ENCODE assay signal across 9 mouse cellular contexts in the genomic region with DNA sequence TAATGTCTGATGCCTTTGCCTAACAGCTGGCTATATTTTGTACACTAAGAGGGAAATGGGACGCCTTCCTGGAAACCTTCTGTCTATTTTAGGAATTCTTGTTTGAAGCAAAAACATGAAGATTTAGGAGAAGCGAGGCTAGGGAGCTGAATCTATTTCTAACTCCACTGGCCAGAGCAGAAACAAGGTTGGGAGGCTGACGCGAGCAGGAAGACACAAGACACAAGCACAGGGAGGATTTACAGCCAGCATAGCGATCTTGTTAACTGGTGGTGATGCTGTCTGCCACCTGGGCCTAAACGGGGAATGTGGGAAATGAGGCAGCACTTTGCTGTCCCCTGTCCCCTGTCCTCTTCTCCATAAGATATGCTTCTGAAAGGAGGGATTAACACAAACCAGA.
DNase-seq lines count a peak whose midpoint lies in the region; ATAC-seq and TF ChIP-seq lines count a peak whose summit lies in the region.
"Had no signal": no experiment of that assay in that cellular context is flagged by ENCODE, and none has a peak within 500 bp of the region (broad histone marks: within the 10 kb centered on the region; RNA-seq: fewer than 3 reads in every experiment).

No protein-coding gene starts in this region.

- peak overlapping the region; percentile 46 for H3K9ac ChIP-seq in heart, embryonic 16.5 days (ENCODE audit: low read length)
- H3K9ac ChIP-seq in midbrain, embryonic 14.5 days (replicated peaks; ENCODE audit: low read length), result peak overlapping the region; percentile 16; the same call in 1 of the 2 replicates

- intact Hi-C loops in heart, postnatal 10 days (cut with DNase I), result loop anchor here (2.0 kb wide), 1 partner anchor 15 kb away; no protein-coding TSS in a partner anchor

- ATAC-seq in heart, embryonic 16.5 days (replicated peaks; ENCODE audit: extremely low read depth, insufficient read depth, low FRiP score), result no peak
- ATAC-seq in midbrain, embryonic 14.5 days (ENCODE audit: low FRiP score, low TSS enrichment), result no peak

- peak overlapping the region; percentile 86 for H3K27ac ChIP-seq in heart, embryonic 16.5 days (ENCODE audit: low read length)
- H3K27ac ChIP-seq in hindbrain, embryonic 10.5 days, result peak overlapping the region; percentile 92
- peak overlapping the region; percentile 90 for H3K27ac ChIP-seq in midbrain, embryonic 14.5 days (replicated peaks; ENCODE audit: low read depth, low read length)

- no peak for DNase-seq in heart, postnatal 10 days
- DNase-seq in brain, embryonic 14.5 days (ENCODE audit: low read depth), result peak; percentile 68
- DNase-seq in hindbrain, embryonic 10.5 days (ENCODE audit: low spot score), result no peak
- no peak for DNase-seq in midbrain, embryonic 14.5 days
- no peak for DNase-seq in adrenal gland, postnatal 4 days (ENCODE audit: low spot score in 2 of 2)
- DNase-seq in adrenal gland, postnatal 10 days, result no peak
- DNase-seq in right cerebral cortex, postnatal 4 days, result no peak
- DNase-seq: cerebellum, adult 9-11 months had no signal

- H3K4me3 ChIP-seq in heart, embryonic 16.5 days (ENCODE audit: low read length), result no peak overlapping the region
- H3K4me3 ChIP-seq in hindbrain, embryonic 10.5 days, result peak overlapping the region; percentile 47
- no peak overlapping the region for H3K4me3 ChIP-seq in midbrain, embryonic 14.5 days (replicated peaks; ENCODE audit: low read depth, low read length)

- H3K36me3 ChIP-seq in heart, embryonic 16.5 days (ENCODE audit: control insufficient read depth, insufficient read depth), result peaks cover 4% of the 10 kb centered on the region; the same call in 1 of the 2 replicates
- peaks cover 31% of the 10 kb centered on the region for H3K36me3 ChIP-seq in hindbrain, embryonic 10.5 days
- H3K36me3 ChIP-seq in midbrain, embryonic 14.5 days (ENCODE audit: control insufficient read depth, insufficient read depth, low read length), result peaks cover 1% of the 10 kb centered on the region; the same call in 1 of the 2 replicates

- H3K4me1 ChIP-seq in heart, embryonic 16.5 days (ENCODE audit: control insufficient read depth, insufficient read depth, low read length), result peaks cover 59% of the 10 kb centered on the region
- H3K4me1 ChIP-seq in hindbrain, embryonic 10.5 days (replicated peaks), result peaks cover 99% of the 10 kb centered on the region
- peaks cover 84% of the 10 kb centered on the region for H3K4me1 ChIP-seq in midbrain, embryonic 14.5 days (ENCODE audit: control insufficient read depth, insufficient read depth, low read length)

- TF ChIP-seq POLR2A in brain, embryonic 14.5 days (IDR thresholded peaks at IDR 0.05; ENCODE audit: borderline replicate concordance, extremely low read depth, insufficient read depth, insufficient read length, poor library complexity, severe bottlenecking), result no peak

- H3K9me3 ChIP-seq in heart, embryonic 16.5 days (replicated peaks; ENCODE audit: control insufficient read depth, low read length), result no peaks in the 10 kb centered on the region
- no peaks in the 10 kb centered on the region for H3K9me3 ChIP-seq in hindbrain, embryonic 10.5 days
- H3K9me3 ChIP-seq in midbrain, embryonic 14.5 days (ENCODE audit: control insufficient read depth, low read length), result no peaks in the 10 kb centered on the region

- H3K4me2 ChIP-seq in heart, embryonic 16.5 days (ENCODE audit: low read depth, low read length), result no peak overlapping the region; the same call in 1 of the 2 replicates
- peak overlapping the region; percentile 40 for H3K4me2 ChIP-seq in midbrain, embryonic 14.5 days (ENCODE audit: low read length)

- WGBS in heart, embryonic 16.5 days, result 22% methylated on average over 6 of the region's 6 CpGs
- 12% methylated on average over 6 of the region's 6 CpGs for WGBS in hindbrain, embryonic 10.5 days
- WGBS in midbrain, embryonic 14.5 days, result 3% methylated on average over 6 of the region's 6 CpGs

- H3K27me3 ChIP-seq in heart, embryonic 16.5 days (ENCODE audit: control insufficient read depth, insufficient read depth, low read length), result no peaks in the 10 kb centered on the region
- H3K27me3 ChIP-seq in hindbrain, embryonic 10.5 days (ENCODE audit: insufficient read depth, poor library complexity, severe bottlenecking), result no peaks in the 10 kb centered on the region
- no peaks in the 10 kb centered on the region for H3K27me3 ChIP-seq in midbrain, embryonic 14.5 days (ENCODE audit: control insufficient read depth, insufficient read depth, low read length)

- TF ChIP-seq CTCF in brain, embryonic 14.5 days (IDR thresholded peaks at IDR 0.05; ENCODE audit: borderline replicate concordance, extremely low read depth, insufficient read depth, insufficient read length), result no peak
